Mouse (Mus musculus) liver, embryonic 14.5 days (tissue): ENCODE data around the gene Erbb4. TPM values are rescaled to one million over a fixed set of nuclear protein-coding genes. Genes with fewer than 3 reads are reported as not detected.

Experiments
- ATAC-seq: fragments of 200-750 bp; cut with Nextera tagmentation; 2 replicates; pipeline ENCODE4 v1.8.0; 2017; ENCODE audit warnings: moderate number of reproducible peaks, mild to moderate bottlenecking, moderate library complexity; ENCODE audit not compliant: insufficient read depth
- DNase-seq, 3 experiments: peaks; one replicate each; pipeline ENCODE4 v3.0.0-alpha.2; 2012 to 2013; ENCODE audit warnings: low read depth in 3 of 3, low spot score in 3 of 3
- H3K27ac ChIP-seq: fragments of 300-500 bp; sonication (generic); 2 replicates; pipeline ENCODE4 v1.5.1; 2014; ENCODE audit warnings: moderate library complexity, mild to moderate bottlenecking, control low read depth, inconsistent platforms
- H3K27me3 ChIP-seq: fragments of 300-500 bp; sonication (generic); 2 replicates; pipeline ENCODE4 v1.6.1; 2014; ENCODE audit warnings: mild to moderate bottlenecking, low read length, moderate library complexity; ENCODE audit not compliant: control insufficient read depth, insufficient read depth
- H3K36me3 ChIP-seq: fragments of 300-500 bp; sonication (generic); replicated peaks from 2 replicates; pipeline ENCODE4 v1.6.1; 2014; ENCODE audit warnings: low read depth; ENCODE audit not compliant: control insufficient read depth, insufficient read depth
- H3K4me1 ChIP-seq, 2 experiments: fragments of 200-500 bp in 1 of 2; fragments of 300-500 bp in 1 of 2; sonication (generic) in 1 of 2; replicated peaks; 2 replicates each; pipeline ENCODE4 v1.6.1; 2012 to 2014; ENCODE audit warnings: antibody characterized with exemption in 1 of 2, inconsistent platforms in 1 of 2, low read length in 1 of 2; ENCODE audit not compliant: control insufficient read depth in 2 of 2, insufficient read depth in 2 of 2
- H3K4me2 ChIP-seq: fragments of 300-500 bp; sonication (generic); 2 replicates; pipeline ENCODE4 v1.6.1; 2014; ENCODE audit warnings: low read depth, mild to moderate bottlenecking, control low read depth, moderate library complexity
- H3K4me3 ChIP-seq, 2 experiments: fragments of 200-500 bp in 1 of 2; fragments of 300-500 bp in 1 of 2; sonication (generic) in 1 of 2; 2 replicates each; pipeline ENCODE4 v1.5.1; 2012 to 2014; ENCODE audit warnings: low read depth in 2 of 2, low read length in 2 of 2, mild to moderate bottlenecking in 2 of 2, control low read depth in 1 of 2, inconsistent platforms in 1 of 2, moderate library complexity in 1 of 2; ENCODE audit not compliant: insufficient read depth in 1 of 2
- H3K9ac ChIP-seq: fragments of 300-500 bp; sonication (generic); replicated peaks from 2 replicates; pipeline ENCODE4 v1.6.1; 2014; ENCODE audit warnings: mild to moderate bottlenecking, control low read depth, moderate library complexity
- H3K9me3 ChIP-seq: fragments of 300-500 bp; sonication (generic); 2 replicates; pipeline ENCODE4 v1.6.1; 2016; ENCODE audit warnings: low read length, mixed read lengths; ENCODE audit not compliant: control insufficient read depth
- CTCF ChIP-seq: IDR thresholded peaks from 2 replicates; pipeline ENCODE4 v1.5.1; 2016; ENCODE audit warnings: antibody characterized with exemption, low read depth, control low read depth
- EP300 ChIP-seq: IDR thresholded peaks from 2 replicates; pipeline ENCODE4 v1.6.1; 2016; ENCODE audit warnings: antibody characterized with exemption, low read depth
- WGBS: fragments of 180-500 bp; shearing (Covaris S2); extraction: QIAGEN DNeasy Blood & Tissue Kit; methylation state at CpG from one replicate; pipeline ENCODE4 v1.1.7; 2014; ENCODE audit not compliant: insufficient replicate concordance; 5-methylcytosine and 5-hydroxymethylcytosine counted together
- polyA plus RNA-seq, 2 experiments: library from polyadenylated mRNA; depleted of rRNA in 1 of 2; stranded (reverse) in 1 of 2; unstranded in 1 of 2; fragments of >200 nt; fragmentation: Nextera tagmentation in 1 of 2; extraction: Ambion mirVana in 1 of 2; gene quantifications; 2 replicates each; pipeline versions ENCODE4 v1.2.1 to v1.2.3; 2012 to 2014

Erbb4 gene
- polyA plus RNA-seq, 2 experiments: under 0.01 TPM; not detected in 1

DNA sequence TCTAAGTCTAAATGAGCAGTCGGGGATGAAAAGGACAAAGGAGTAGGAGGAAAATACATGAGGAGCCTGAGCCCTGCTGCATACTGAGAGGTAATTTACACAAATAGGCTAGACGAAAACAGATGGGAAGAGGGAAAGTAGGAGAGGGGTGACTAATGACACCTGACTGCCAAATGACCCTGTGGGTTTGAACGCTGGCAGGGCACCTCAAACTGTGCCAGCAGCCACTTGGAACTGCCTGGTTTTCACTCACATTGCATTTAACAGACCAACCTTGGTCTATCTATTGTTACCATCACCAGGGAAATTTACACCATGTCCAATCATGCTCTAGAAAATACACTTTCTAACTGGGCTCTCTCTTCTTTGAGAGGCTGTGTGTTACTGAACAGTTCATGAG, 929.3 kb downstream of the Erbb4 start:
- Histone ChIP-seq H3K9me3 (no peaks in the 10 kb centered on the region), H3K9ac (no peak overlapping the region), H3K4me3 (no peak overlapping the region), H3K27me3 (no peaks in the 10 kb centered on the region), H3K36me3 (no peaks in the 10 kb centered on the region), H3K4me2 (no peak overlapping the region), H3K27ac (no peak overlapping the region), H3K4me1 (no peaks in the 10 kb centered on the region)
- no peak for TF ChIP-seq EP300
- TF ChIP-seq CTCF: no peak
- ATAC-seq: no peak
- no peak for DNase-seq
- WGBS: 33% methylated on average over 3 of the region's 3 CpGs

DNA sequence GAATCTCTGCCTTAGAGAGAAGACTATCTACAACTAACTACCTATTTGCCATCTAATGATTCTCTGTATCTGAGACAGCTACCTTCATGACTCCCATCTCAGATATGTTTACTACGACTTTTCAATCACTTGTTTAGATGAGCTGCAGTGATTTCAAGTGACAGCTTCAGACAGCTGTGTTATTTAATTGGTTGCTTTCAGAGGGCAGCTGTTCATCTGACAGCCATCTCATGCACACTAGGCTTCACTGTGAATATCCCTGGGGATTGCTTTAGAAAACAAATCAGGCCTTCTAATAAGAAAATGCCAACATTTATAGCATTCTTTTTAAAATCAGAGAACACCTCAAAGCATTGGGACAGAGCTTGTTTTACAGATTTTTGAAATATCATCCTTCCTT, 952.6 kb downstream of the Erbb4 start:
- TF ChIP-seq EP300: no peak
- TF ChIP-seq CTCF: no peak
- H3K36me3 ChIP-seq: no peaks in the 10 kb centered on the region
- ATAC-seq: no peak
- H3K9me3 ChIP-seq: no peaks in the 10 kb centered on the region
- no peak for DNase-seq
- H3K4me2 ChIP-seq: no peak overlapping the region
- H3K4me3 ChIP-seq: no peak overlapping the region
- H3K4me1 ChIP-seq: no peaks in the 10 kb centered on the region
- H3K27ac ChIP-seq: no peak overlapping the region
- H3K9ac ChIP-seq: no peak overlapping the region
- 46% methylated on average over 1 of the region's 1 CpGs for WGBS
- no peaks in the 10 kb centered on the region for H3K27me3 ChIP-seq

DNA sequence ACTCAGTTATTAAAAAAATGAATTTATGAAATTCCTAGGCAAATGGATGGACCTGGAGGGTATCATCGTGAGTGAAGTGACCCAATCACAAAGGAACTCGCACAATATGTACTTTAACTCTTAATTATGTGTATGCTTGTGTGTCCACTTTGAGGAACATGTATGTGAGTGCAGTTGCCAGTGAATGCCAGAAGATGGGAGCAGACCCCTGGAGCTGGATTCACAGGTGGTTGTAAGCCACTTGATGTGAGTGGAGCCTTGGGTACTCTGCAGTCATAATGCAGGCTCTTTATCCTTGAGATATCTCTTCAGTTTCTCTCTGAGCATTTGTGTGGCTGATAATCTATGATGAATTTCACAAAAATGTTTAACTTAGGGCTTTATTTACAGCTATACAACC, 957.3 kb downstream of the Erbb4 start:
- DNase-seq (no peak), ATAC-seq (no peak)
- WGBS: 53% methylated on average over 2 of the region's 2 CpGs
- Histone ChIP-seq H3K27ac (no peak overlapping the region), H3K9me3 (no peaks in the 10 kb centered on the region), H3K27me3 (no peaks in the 10 kb centered on the region), H3K36me3 (no peaks in the 10 kb centered on the region), H3K9ac (no peak overlapping the region), H3K4me3 (no peak overlapping the region), H3K4me2 (no peak overlapping the region), H3K4me1 (no peaks in the 10 kb centered on the region)
- TF ChIP-seq EP300: no peak
- TF ChIP-seq CTCF: no peak

DNA sequence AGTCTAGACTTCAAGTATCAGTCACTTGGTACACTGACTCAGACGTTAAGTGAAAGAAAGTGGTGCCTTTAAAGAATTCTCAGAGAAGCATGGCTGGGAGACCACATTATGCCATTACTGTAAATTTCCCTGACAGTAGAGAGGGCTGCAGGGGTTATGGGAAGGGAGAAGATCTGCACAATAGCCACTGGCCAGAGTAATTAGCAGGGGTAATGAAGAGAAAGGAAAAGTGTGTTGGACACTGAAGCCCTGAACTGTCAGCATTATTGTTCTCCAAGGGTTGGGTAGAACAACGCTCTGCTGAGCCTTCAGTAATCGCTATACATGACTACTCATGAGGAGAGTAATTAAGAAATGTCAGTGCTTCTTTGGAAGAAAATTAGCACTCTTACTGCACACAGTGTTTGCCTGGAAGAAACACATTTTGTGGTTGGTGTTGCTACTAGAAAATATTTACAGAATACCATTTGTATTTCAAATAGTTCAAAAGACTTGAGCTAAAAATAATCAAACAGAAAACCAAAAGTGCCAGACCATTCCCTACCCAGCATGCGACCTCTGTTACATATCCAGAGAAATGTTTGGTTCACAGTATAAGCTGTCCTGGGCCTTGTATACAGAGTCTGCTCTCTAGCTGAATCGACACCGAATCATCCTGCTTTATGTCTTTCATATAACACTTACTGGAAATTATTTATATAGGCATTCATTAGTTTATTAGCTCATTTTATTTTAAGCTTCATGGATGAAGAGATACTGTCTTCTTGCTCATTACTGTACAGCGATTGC, 965.1 kb downstream of the Erbb4 start:
- no peak overlapping the region for H3K27ac ChIP-seq
- H3K4me2 ChIP-seq: no peak overlapping the region
- H3K4me3 ChIP-seq: no peak overlapping the region
- H3K9me3 ChIP-seq: no peaks in the 10 kb centered on the region
- no peaks in the 10 kb centered on the region for H3K36me3 ChIP-seq
- no peak for DNase-seq
- H3K4me1 ChIP-seq: no peaks in the 10 kb centered on the region
- no peaks in the 10 kb centered on the region for H3K27me3 ChIP-seq
- H3K9ac ChIP-seq: no peak overlapping the region
- 63% methylated on average over 7 of the region's 7 CpGs for WGBS
- no peak for ATAC-seq
- no peak for TF ChIP-seq CTCF
- no peak for TF ChIP-seq EP300

DNA sequence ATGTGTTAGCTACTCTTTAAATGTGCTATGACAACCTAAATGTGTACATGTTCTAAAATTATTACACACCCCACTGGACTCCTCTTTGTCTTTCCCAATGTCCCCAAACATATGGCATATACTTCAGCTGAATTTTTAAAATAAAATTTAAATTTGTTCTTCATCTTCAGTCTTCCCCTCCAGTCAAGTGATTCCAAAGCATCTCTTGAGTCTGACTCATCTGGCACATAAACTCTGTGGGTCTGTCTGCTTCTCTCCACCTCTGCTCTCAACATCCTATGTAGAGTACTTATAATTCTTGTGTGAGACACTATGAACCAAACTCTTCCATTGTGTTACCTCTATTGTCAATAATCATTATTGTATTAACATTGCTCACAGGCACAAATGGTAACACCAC, 972.9 kb downstream of the Erbb4 start:
- Histone ChIP-seq H3K27ac (no peak overlapping the region), H3K4me3 (no peak overlapping the region), H3K4me1 (no peaks in the 10 kb centered on the region), H3K9me3 (no peaks in the 10 kb centered on the region), H3K27me3 (no peaks in the 10 kb centered on the region), H3K9ac (no peak overlapping the region), H3K36me3 (no peaks in the 10 kb centered on the region), H3K4me2 (no peak overlapping the region)
- ATAC-seq (no peak), DNase-seq (no peak)
- TF ChIP-seq CTCF (no peak), EP300 (no peak)
